Mouse (Mus musculus) heart, adult 2 months (tissue): ENCODE data around the gene Hcrtr1.

Source experiments
- CTCF ChIP-seq: fragments of 200-600 bp; IDR thresholded peaks from 2 replicates; pipeline ENCODE4 v1.8.1; 2022; ENCODE audit warnings: antibody characterized with exemption, mild to moderate bottlenecking, moderate library complexity
- EP300 ChIP-seq: fragments of 200-500 bp; IDR thresholded peaks from 2 replicates; pipeline ENCODE4 v1.6.1; 2011; ENCODE audit warnings: low read depth, low read length, control low read depth; ENCODE audit not compliant: insufficient read depth

DNA sequence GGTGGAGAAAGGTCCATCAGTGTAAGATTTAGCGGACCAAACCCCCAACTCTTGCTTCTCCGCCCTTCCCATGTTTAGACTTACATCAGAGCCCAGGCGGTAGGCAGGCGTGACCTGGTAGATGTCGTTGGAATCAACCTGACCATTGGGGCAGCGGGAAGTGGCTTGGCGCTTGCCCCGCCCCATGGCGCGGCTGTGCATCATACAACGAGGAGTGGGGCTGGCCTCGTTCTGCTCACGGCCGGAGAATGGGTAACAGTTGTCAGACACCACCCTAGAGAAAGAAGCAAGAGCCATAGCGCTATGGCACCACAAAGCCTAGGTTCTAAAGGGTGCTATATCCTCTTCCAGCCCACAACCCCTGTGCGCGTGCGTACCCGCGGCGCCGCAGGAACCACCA lies 28.2 kb upstream of the Hcrtr1 start:
- no peak for TF ChIP-seq CTCF
- no peak for TF ChIP-seq EP300
